Mouse (Mus musculus) brain, embryonic 14.5 days (tissue): ENCODE results near the gene Adssl1. TPM values are rescaled to one million over a fixed set of nuclear protein-coding genes. Genes with fewer than 3 reads are reported as not detected.

Experiments
- DNase-seq: peaks from one replicate; pipeline ENCODE4 v3.0.0-alpha.2; 2011; ENCODE audit warnings: low read depth
- CTCF ChIP-seq: fragments of 200-500 bp; IDR thresholded peaks from 2 replicates; pipeline ENCODE4 v1.5.1; 2012; ENCODE audit warnings: inconsistent platforms, mild to moderate bottlenecking, moderate library complexity, borderline replicate concordance; ENCODE audit not compliant: insufficient read depth, insufficient read length; ENCODE audit errors: extremely low read depth
- POLR2A ChIP-seq: fragments of 200-500 bp; IDR thresholded peaks from 2 replicates; pipeline ENCODE4 v1.6.1; 2012; ENCODE audit warnings: mild to moderate bottlenecking, inconsistent platforms, borderline replicate concordance; ENCODE audit not compliant: poor library complexity, insufficient read depth, insufficient read length, severe bottlenecking; ENCODE audit errors: extremely low read depth
- polyA plus RNA-seq: library from polyadenylated mRNA; depleted of rRNA; stranded (reverse); fragments of >200 nt; gene quantifications from 2 replicates; pipeline ENCODE4 v1.2.3, GENCODE M21; 2012

Gene Adssl1
- polyA plus RNA-seq, 1 experiment: 4.4 TPM

GRCm38 (mm10) chr12:112648081-112648480 lies 28.2 kb downstream of the Adssl1 start:
- no peak for TF ChIP-seq POLR2A
- no peak for TF ChIP-seq CTCF
- no peak for DNase-seq

GRCm38 (mm10) chr12:112651778-112652439 lies 32.1 kb downstream of the Adssl1 start:
- DNase-seq: no peak
- no peak for TF ChIP-seq POLR2A
- no peak for TF ChIP-seq CTCF

GRCm38 (mm10) chr12:112653157-112653824 lies 33.4 kb downstream of the Adssl1 start:
- peak; percentile 89 for DNase-seq

GRCm38 (mm10) chr12:112654076-112654475 lies 34.2 kb downstream of the Adssl1 start:
- TF ChIP-seq POLR2A (no peak), CTCF (no peak)

More at GRCm38 (mm10) chr12:112653157-112653824, 33.4 kb downstream of the Adssl1 start:
- peak; percentile 89 for TF ChIP-seq CTCF
- TF ChIP-seq POLR2A: no peak

GRCm38 (mm10) chr12:112658619-112659018 lies 38.8 kb downstream of the Adssl1 start:
- TF ChIP-seq CTCF (no peak), POLR2A (no peak)
- peak; percentile 40 for DNase-seq

More at GRCm38 (mm10) chr12:112654076-112654475, 34.2 kb downstream of the Adssl1 start:
- DNase-seq: no peak

- TF ChIP-seq CTCF: peak; percentile 37; the same call in 1 of the 2 replicates
- no peak for TF ChIP-seq POLR2A
- DNase-seq: peak; percentile 38
Measured at GRCm38 (mm10) chr12:112659109-112659508, 39.3 kb downstream of the Adssl1 start.

- TF ChIP-seq POLR2A (no peak), CTCF (no peak)
- DNase-seq: peak; percentile 96
Measured at GRCm38 (mm10) chr12:112660576-112661326, 40.9 kb downstream of the Adssl1 start.

GRCm38 (mm10) chr12:112661327-112661605 lies 41.4 kb downstream of the Adssl1 start:
- TF ChIP-seq CTCF (no peak), POLR2A (no peak)
- DNase-seq: no peak

- TF ChIP-seq CTCF (no peak), POLR2A (no peak)
- DNase-seq: no peak
Measured at GRCm38 (mm10) chr12:112661851-112662250, 42.0 kb downstream of the Adssl1 start.

GRCm38 (mm10) chr12:112663303-112663702 lies 43.5 kb downstream of the Adssl1 start:
- no peak for TF ChIP-seq POLR2A
- TF ChIP-seq CTCF: no peak
- peak; percentile 47 for DNase-seq

- peak; percentile 72 for DNase-seq
- TF ChIP-seq POLR2A (no peak), CTCF (no peak)
Measured at GRCm38 (mm10) chr12:112663716-112664115, 43.9 kb downstream of the Adssl1 start.
